Mouse (Mus musculus) neural tube, embryonic 13.5 days (tissue): Measurements from ENCODE around the gene Cog7. TPM values are rescaled to one million over a fixed set of nuclear protein-coding genes. Genes with fewer than 3 reads are reported as not detected.
A peak's percentile ranks its signal among the peaks of the same experiment; 100 is the strongest.

ENCODE experiments used
- ATAC-seq: fragments of 200-750 bp; cut with Nextera tagmentation; 2 replicates; pipeline ENCODE4 v1.8.0; 2017; ENCODE audit warnings: low read depth, mild to moderate bottlenecking, moderate TSS enrichment, moderate library complexity
- H3K27ac ChIP-seq: fragments of 300-500 bp; sonication (generic); replicated peaks from 2 replicates; pipeline ENCODE4 v1.5.1; 2015; ENCODE audit warnings: moderate library complexity, mild to moderate bottlenecking, inconsistent platforms
- H3K27me3 ChIP-seq: fragments of 300-500 bp; sonication (generic); 2 replicates; pipeline ENCODE4 v1.6.1; 2015; ENCODE audit warnings: mild to moderate bottlenecking, inconsistent platforms
- H3K36me3 ChIP-seq: fragments of 300-500 bp; sonication (generic); 2 replicates; pipeline ENCODE4 v1.6.1; 2015; ENCODE audit warnings: mild to moderate bottlenecking, inconsistent platforms
- H3K4me1 ChIP-seq: fragments of 300-500 bp; sonication (generic); replicated peaks from 2 replicates; pipeline ENCODE4 v1.6.1; 2015; ENCODE audit warnings: inconsistent platforms
- H3K4me2 ChIP-seq: fragments of 300-500 bp; sonication (generic); 2 replicates; pipeline ENCODE4 v1.6.1; 2015; ENCODE audit warnings: inconsistent platforms, mild to moderate bottlenecking, moderate library complexity
- H3K4me3 ChIP-seq: fragments of 300-500 bp; sonication (generic); 2 replicates; pipeline ENCODE4 v1.5.1; 2015; ENCODE audit warnings: mild to moderate bottlenecking, inconsistent platforms
- H3K9ac ChIP-seq: fragments of 300-500 bp; sonication (generic); 2 replicates; pipeline ENCODE4 v1.6.1; 2015; ENCODE audit warnings: moderate library complexity, mild to moderate bottlenecking, inconsistent platforms
- H3K9me3 ChIP-seq: fragments of 300-500 bp; sonication (generic); 2 replicates; pipeline ENCODE4 v1.6.1; 2016; ENCODE audit warnings: inconsistent platforms
- WGBS: fragments of 180-500 bp; shearing (Covaris S2); methylation state at CpG from one replicate; pipeline ENCODE4 v1.1.7; 2015; 5-methylcytosine and 5-hydroxymethylcytosine counted together
- polyA plus RNA-seq: library from polyadenylated mRNA; unstranded; fragments of >200 nt; fragmentation: Nextera tagmentation; extraction: Ambion mirVana; gene quantifications from 2 replicates; pipeline ENCODE4 v1.2.1, GENCODE M21; 2015

Cog7 gene
- polyA plus RNA-seq, 1 experiment from 2014 or later = 20.8 TPM

DNA sequence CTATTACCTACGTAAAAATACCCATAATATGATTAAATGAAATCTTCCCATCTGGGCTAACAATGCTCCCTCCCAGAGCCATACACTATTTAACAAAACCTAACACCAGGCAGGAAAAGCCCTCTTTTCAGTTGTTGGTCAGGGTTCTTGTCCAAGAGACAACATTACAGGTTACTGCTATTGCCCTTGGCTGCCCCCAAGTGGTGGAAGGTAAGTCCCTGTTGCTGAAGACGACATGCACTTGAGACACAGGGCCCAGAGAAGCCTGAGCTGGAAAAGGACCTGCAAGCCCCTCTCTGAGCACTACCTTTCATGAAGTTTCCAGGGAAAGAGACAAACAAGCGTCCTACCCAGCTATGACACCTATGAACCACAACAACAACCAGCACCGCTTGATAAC lies 6.5 kb downstream of the Cog7 start:
- Histone ChIP-seq H3K27ac (no peak overlapping the region), H3K9me3 (no peaks in the 10 kb centered on the region), H3K4me3 (no peak overlapping the region), H3K36me3 (peaks cover 44% of the 10 kb centered on the region), H3K4me1 (0 out of 2 replicates have a peak, but pooled peaks cover 1% of the 10 kb centered on the region), H3K27me3 (no peaks in the 10 kb centered on the region), H3K4me2 (no peak overlapping the region), H3K9ac (no peak overlapping the region)
- WGBS = 58% methylated on average over 4 of the region's 4 CpGs
- peak; percentile 50; the same call in 1 of the 2 replicates for ATAC-seq

DNA sequence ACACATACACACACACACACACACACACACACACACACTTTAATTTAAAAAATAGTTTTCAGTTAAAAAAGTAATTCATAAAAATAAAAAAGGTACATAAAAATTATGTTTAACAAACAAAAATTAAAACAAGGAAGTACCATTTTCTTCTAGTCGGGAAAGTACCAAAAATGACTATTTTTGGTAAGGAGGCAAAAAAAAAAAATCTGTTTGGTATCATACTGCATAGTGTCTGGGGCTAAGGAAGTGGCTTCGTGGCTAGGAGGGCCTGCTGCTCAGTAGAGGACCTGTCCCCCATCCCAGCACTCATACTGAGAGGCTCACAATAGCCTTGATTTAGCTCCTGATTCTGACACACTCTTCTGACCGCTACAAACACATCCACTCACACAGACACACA lies 9.8 kb downstream of the Cog7 start:
- H3K4me2 ChIP-seq = no peak overlapping the region
- no peak overlapping the region for H3K9ac ChIP-seq
- no peak for ATAC-seq
- WGBS = 91% methylated on average over 3 of the region's 3 CpGs
- no peak overlapping the region for H3K4me3 ChIP-seq
- H3K36me3 ChIP-seq = peaks cover 48% of the 10 kb centered on the region
- H3K9me3 ChIP-seq = no peaks in the 10 kb centered on the region
- no peaks in the 10 kb centered on the region for H3K4me1 ChIP-seq
- H3K27me3 ChIP-seq = no peaks in the 10 kb centered on the region
- no peak overlapping the region for H3K27ac ChIP-seq

- Histone ChIP-seq H3K4me3 (no peak overlapping the region), H3K9me3 (no peaks in the 10 kb centered on the region), H3K4me1 (no peaks in the 10 kb centered on the region), H3K9ac (no peak overlapping the region), H3K27me3 (no peaks in the 10 kb centered on the region), H3K27ac (no peak overlapping the region), H3K4me2 (no peak overlapping the region), H3K36me3 (peaks cover 42% of the 10 kb centered on the region)
- no peak for ATAC-seq
- 91% methylated on average over 9 of the region's 9 CpGs for WGBS
Observed at GRCm38 (mm10) chr7:121970250-121970649, 11.3 kb downstream of the Cog7 start.

DNA sequence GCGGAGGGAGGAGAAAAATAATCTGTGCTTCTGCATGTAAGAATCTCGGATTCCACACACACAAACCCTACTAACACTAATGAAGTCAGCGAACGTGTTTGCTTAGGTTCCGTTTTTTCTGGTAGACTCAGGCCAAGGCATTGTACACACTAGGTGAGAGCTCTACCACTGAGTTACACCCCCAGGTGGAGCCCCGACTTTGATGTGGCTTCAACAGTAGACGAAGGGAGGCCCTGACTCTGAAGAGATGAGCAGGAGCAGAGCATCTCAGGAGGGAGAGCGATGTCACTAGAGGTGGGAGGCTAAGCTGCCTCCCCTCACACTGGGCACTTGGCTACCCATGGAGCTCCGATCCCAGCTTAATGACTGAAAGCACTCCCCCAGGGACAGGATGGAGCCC lies 12.7 kb downstream of the Cog7 start:
- 89% methylated on average over 9 of the region's 9 CpGs for WGBS
- ATAC-seq = no peak

GRCm38 (mm10) chr7:121968242-121968641 lies 13.3 kb downstream of the Cog7 start:
- no peak overlapping the region for H3K4me2 ChIP-seq
- ATAC-seq = no peak
- H3K4me3 ChIP-seq = no peak overlapping the region
- no peaks in the 10 kb centered on the region for H3K4me1 ChIP-seq
- peaks cover 36% of the 10 kb centered on the region for H3K36me3 ChIP-seq
- no peaks in the 10 kb centered on the region for H3K27me3 ChIP-seq
- H3K27ac ChIP-seq = no peak overlapping the region
- no peaks in the 10 kb centered on the region for H3K9me3 ChIP-seq
- WGBS = 90% methylated on average over 8 of the region's 8 CpGs
- no peak overlapping the region for H3K9ac ChIP-seq

More for the DNA sequence above, 12.7 kb downstream of the Cog7 start:
- Histone ChIP-seq H3K36me3 (peaks cover 42% of the 10 kb centered on the region), H3K9ac (no peak overlapping the region), H3K27ac (no peak overlapping the region), H3K4me3 (no peak overlapping the region), H3K4me1 (no peaks in the 10 kb centered on the region), H3K4me2 (no peak overlapping the region), H3K27me3 (no peaks in the 10 kb centered on the region), H3K9me3 (no peaks in the 10 kb centered on the region)

DNA sequence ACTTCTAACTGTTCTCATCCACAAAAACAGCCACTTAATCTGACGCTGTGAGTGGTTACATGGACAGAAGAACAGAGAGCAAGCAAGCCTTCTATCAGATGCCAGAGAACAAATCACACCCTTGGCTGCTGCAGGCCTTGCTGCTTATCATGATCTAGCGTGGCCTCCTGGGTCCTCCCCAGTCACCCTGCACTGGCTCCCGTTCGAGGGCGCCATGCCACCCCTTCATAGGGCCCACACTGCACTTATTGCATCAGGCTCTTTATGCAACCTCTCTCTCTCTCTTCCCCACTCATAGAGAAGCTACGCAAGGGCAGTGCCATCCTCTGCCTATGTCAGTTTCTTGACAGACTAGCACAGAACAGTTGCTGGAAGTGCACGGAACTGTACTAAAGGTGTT lies 15.3 kb downstream of the Cog7 start:
- Histone ChIP-seq H3K27me3 (no peaks in the 10 kb centered on the region), H3K9me3 (no peaks in the 10 kb centered on the region), H3K9ac (no peak overlapping the region), H3K4me2 (no peak overlapping the region), H3K36me3 (peaks cover 31% of the 10 kb centered on the region), H3K27ac (no peak overlapping the region), H3K4me3 (no peak overlapping the region), H3K4me1 (no peaks in the 10 kb centered on the region)
- WGBS = 96% methylated on average over 7 of the region's 7 CpGs
- no peak for ATAC-seq

- WGBS = 73% methylated on average over 6 of the region's 6 CpGs
- H3K36me3 ChIP-seq = peaks cover 20% of the 10 kb centered on the region
- H3K27me3 ChIP-seq = no peaks in the 10 kb centered on the region
- no peak overlapping the region for H3K4me3 ChIP-seq
- no peak for ATAC-seq
- no peaks in the 10 kb centered on the region for H3K9me3 ChIP-seq
- H3K4me1 ChIP-seq = no peaks in the 10 kb centered on the region
- no peak overlapping the region for H3K4me2 ChIP-seq
- H3K27ac ChIP-seq = no peak overlapping the region
- no peak overlapping the region for H3K9ac ChIP-seq
Observed at GRCm38 (mm10) chr7:121963883-121964398, 17.6 kb downstream of the Cog7 start.

DNA sequence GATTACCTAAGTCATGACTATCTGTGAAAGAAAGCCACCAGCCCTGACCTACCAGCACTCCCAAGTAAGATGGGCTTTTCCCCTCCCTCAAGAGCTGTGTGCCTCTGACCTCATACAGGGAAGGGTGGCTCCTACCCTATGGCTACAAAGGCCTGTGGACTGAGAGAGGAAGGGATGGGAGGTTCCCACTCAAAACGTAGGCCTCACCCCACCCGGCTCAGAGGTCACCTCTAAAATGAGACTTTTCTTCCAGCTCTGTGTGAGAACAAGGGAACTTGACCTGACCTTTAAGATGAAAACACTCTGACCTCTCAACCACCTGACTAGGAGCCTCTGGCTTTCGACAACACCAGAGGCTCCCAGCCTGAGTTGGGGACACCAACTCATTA lies 18.9 kb downstream of the Cog7 start:
- no peak overlapping the region for H3K4me3 ChIP-seq
- H3K27me3 ChIP-seq = no peaks in the 10 kb centered on the region
- ATAC-seq = no peak
- no peak overlapping the region for H3K27ac ChIP-seq
- H3K36me3 ChIP-seq = peaks cover 17% of the 10 kb centered on the region
- 87% methylated on average over 3 of the region's 3 CpGs for WGBS
- no peaks in the 10 kb centered on the region for H3K9me3 ChIP-seq
- H3K4me2 ChIP-seq = no peak overlapping the region
- H3K4me1 ChIP-seq = no peaks in the 10 kb centered on the region
- no peak overlapping the region for H3K9ac ChIP-seq

DNA sequence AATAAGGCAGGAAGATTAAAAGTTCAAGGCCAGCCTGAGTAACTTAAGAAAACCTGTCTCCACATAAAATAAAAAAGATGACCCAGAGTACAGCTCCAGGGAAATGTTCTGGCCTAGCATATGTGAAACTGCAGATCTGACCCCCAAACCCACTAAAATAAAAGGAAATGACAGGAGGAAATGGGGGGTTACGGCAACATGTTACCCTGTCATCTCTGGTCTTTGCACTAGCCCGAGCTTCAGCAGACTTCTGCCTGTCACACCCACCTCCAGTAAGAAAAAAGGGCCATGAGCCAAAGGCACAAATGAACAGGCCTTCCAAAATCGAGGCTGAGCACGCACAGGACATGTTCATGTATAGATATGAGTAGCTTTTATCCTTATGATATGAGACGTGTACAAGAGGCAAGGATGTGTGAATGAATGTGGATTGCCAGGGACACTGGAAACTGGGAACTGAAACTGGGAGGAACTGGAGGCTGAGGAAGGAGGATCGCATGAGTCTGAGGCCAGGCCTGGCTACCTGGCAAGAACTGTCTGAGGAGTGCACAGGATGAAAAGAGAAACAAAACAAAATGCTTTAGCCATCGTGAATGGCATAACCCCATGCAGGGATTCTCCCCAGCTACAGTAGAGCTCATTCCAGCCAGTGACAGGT lies 19.5 kb downstream of the Cog7 start:
- H3K27ac ChIP-seq = no peak overlapping the region
- H3K4me2 ChIP-seq = no peak overlapping the region
- no peak overlapping the region for H3K4me3 ChIP-seq
- H3K4me1 ChIP-seq = no peaks in the 10 kb centered on the region
- no peak overlapping the region for H3K9ac ChIP-seq
- no peaks in the 10 kb centered on the region for H3K27me3 ChIP-seq
- H3K36me3 ChIP-seq = peaks cover 17% of the 10 kb centered on the region
- H3K9me3 ChIP-seq = no peaks in the 10 kb centered on the region
- 83% methylated on average over 7 of the region's 7 CpGs for WGBS
- no peak for ATAC-seq

GRCm38 (mm10) chr7:121955802-121956201 lies 25.7 kb downstream of the Cog7 start:
- Histone ChIP-seq H3K9me3 (no peaks in the 10 kb centered on the region), H3K36me3 (peaks cover 24% of the 10 kb centered on the region), H3K4me2 (no peak overlapping the region), H3K27ac (no peak overlapping the region), H3K9ac (no peak overlapping the region), H3K27me3 (no peaks in the 10 kb centered on the region), H3K4me3 (no peak overlapping the region), H3K4me1 (no peaks in the 10 kb centered on the region)
- 51% methylated on average over 12 of the region's 12 CpGs for WGBS
- ATAC-seq = no peak

DNA sequence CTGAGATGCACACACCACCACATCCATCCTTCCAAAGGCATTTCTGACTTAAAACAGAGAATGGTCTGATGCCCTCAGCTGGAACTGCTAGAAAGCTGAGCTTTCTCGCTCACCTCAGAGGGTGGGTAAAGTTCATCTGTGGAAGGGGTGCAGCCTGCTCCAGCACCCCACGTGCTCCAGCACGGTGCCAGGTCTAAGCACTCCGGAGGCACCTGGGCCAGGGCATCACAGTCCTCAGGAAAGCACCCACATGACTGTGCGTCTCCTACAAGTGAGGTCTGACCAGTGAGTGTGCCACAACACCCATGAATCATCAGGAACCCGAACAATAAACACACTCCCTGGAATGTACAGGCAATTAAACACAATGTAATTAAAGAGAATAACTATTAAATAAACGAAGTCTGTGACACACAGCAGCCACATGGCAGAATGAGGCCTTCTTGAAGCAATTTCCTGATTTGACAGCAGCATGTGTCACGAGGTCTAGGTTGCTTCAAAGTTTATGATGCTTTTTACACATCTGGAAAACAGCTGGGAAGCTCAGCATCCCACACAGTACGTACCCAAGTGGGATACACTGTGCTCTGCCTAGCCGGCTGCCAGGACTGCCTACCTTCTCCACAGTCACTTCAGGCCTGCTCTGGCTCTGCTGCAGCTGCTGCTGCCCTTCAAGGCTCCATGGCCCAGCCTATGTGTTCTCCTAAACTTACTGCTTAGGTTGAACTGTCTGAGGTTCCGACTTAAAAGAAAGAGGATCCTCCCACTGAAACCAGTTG lies 26.4 kb downstream of the Cog7 start:
- H3K27ac ChIP-seq = no peak overlapping the region
- H3K36me3 ChIP-seq = peaks cover 25% of the 10 kb centered on the region
- H3K27me3 ChIP-seq = no peaks in the 10 kb centered on the region
- no peaks in the 10 kb centered on the region for H3K4me1 ChIP-seq
- H3K4me3 ChIP-seq = no peak overlapping the region
- WGBS = 81% methylated on average over 11 of the region's 11 CpGs
- ATAC-seq = no peak
- no peaks in the 10 kb centered on the region for H3K9me3 ChIP-seq
- no peak overlapping the region for H3K4me2 ChIP-seq
- no peak overlapping the region for H3K9ac ChIP-seq

DNA sequence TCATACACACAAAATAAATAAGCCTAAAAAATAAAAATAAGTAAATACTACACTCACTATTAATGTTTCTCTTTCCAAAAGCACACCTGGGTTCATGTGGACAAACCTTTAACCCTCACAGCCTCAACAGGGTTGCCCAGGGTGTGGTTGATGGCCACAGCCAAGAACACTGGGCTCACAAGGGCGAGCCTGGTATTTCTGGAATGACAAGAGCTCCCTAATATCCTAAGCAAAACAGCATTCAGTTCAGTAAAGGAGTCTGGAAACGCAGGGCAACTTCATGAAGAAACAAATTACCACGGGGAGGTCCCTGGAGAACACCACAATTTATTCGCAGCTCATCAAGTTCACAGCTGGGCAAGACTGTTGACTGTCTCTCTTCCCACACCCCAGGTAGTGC lies 34.0 kb downstream of the Cog7 start:
- no peaks in the 10 kb centered on the region for H3K27me3 ChIP-seq
- H3K27ac ChIP-seq = no peak overlapping the region
- no peak overlapping the region for H3K9ac ChIP-seq
- no peak overlapping the region for H3K4me2 ChIP-seq
- no peaks in the 10 kb centered on the region for H3K9me3 ChIP-seq
- H3K4me3 ChIP-seq = no peak overlapping the region
- H3K4me1 ChIP-seq = no peaks in the 10 kb centered on the region
- peaks cover 35% of the 10 kb centered on the region for H3K36me3 ChIP-seq
- ATAC-seq = no peak
- WGBS = 64% methylated on average over 4 of the region's 4 CpGs
